Mouse (Mus musculus) kidney, adult 2 months (tissue): ENCODE measurements at regions not wholly inside any gene's neighbourhood (a gene's known extent, or its start where the extent isn't known, plus 50 kb on each side); places are given as distances from the start of the nearest gene placed in this dataset.

Experiments
- CTCF ChIP-seq: fragments of 200-500 bp; conservative IDR thresholded peaks from 2 replicates; pipeline ENCODE4 v1.5.1; 2011; ENCODE audit warnings: low read depth, mild to moderate bottlenecking, control low read depth, low read length, moderate library complexity, mixed read lengths; ENCODE audit not compliant: insufficient read depth, insufficient read length
- POLR2A ChIP-seq: fragments of 200-500 bp; IDR thresholded peaks from one replicate; pipeline ENCODE4 v1.6.1; 2011; ENCODE audit warnings: low read depth, low read length, control low read depth

DNA sequence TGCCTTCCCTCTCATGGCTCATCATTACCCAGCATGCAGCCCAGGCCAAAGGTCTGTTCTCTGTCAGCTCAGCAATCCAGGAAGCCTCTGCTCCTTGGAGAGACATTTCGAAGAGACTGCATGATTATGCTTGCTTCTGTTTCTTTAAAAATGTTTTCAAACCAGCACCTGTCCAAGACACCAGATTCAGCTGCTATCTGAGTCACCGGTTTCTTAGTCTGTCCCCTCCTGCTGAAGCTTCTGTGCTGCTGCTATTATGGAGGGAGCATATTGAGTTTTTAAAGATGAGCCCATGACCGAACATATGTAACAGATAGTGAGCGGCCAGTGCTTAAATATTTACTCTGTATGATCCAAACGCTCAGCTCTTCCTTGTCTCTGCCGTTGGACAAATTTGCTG, 506.2 kb downstream of the Med13l start:
- TF ChIP-seq CTCF (no peak), POLR2A (no peak)
